22 mouse cellular contexts compared by ENCODE assay signal in the genomic region with DNA sequence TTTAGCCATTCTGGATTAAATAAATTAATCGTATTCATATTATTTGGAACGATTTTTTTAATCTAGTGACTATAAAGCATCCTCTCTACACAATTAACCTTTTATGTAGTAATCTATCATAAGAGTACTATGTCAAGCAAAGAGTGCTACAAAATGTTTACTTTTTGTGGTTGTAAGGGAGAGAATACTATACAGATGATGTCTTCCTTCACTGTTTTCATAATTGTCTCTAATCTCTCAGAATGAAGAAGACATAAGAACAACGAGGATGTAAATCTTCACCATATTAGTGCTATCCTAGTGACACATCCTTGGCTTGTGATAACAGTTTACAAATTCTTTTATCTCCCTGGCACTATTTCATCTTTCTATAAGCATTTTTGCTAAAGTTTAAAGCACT.
DNase-seq lines count a peak whose midpoint lies in the region; ATAC-seq and TF ChIP-seq lines count a peak whose summit lies in the region.
"Had no signal": no experiment of that assay in that cellular context is flagged by ENCODE, and none has a peak within 500 bp of the region (broad histone marks: within the 10 kb centered on the region; RNA-seq: fewer than 3 reads in every experiment).

No protein-coding gene starts in this region.

- no peaks in the 10 kb centered on the region for H3K27me3 ChIP-seq in kidney, embryonic 15.5 days
- H3K27me3 ChIP-seq in kidney, adult 2 months (replicated peaks; ENCODE audit: control insufficient read depth, insufficient read depth, low read length): no peaks in the 10 kb centered on the region
- H3K27me3 ChIP-seq in kidney, embryonic 16.5 days (ENCODE audit: insufficient read depth, low read length): no peaks in the 10 kb centered on the region
- H3K27me3 ChIP-seq in kidney, postnatal 0 days (ENCODE audit: insufficient read depth, low read length): no peaks in the 10 kb centered on the region
- no peaks in the 10 kb centered on the region for H3K27me3 ChIP-seq in lung, embryonic 14.5 days (ENCODE audit: insufficient read depth, low read length)
- no peaks in the 10 kb centered on the region for H3K27me3 ChIP-seq in lung, postnatal 0 days (replicated peaks; ENCODE audit: insufficient read depth, low read length)
- H3K27me3 ChIP-seq: CH12.LX, Patski had no signal

- ATAC-seq in kidney, embryonic 15.5 days (replicated peaks; ENCODE audit: low FRiP score): 0 out of 2 replicates have a peak, but pooled peaks have one; percentile 9
- peak; percentile 70 for ATAC-seq in kidney, embryonic 16.5 days (ENCODE audit: low FRiP score, low TSS enrichment)
- no peak for ATAC-seq in kidney, postnatal 0 days (replicated peaks; ENCODE audit: low FRiP score, low read depth)
- ATAC-seq in lung, embryonic 14.5 days (ENCODE audit: insufficient read depth): no peak
- no peak for ATAC-seq in lung, postnatal 0 days
- ATAC-seq: activated CD4-positive, CD25-positive, alpha-beta regulatory T cell, adult 4 months; CD4-positive, CD25-positive, alpha-beta regulatory T cell, adult 4 months; Patski had no signal

- no peak for TF ChIP-seq CTCF in kidney, adult 2 months (conservative IDR thresholded peaks at IDR 0.05; ENCODE audit: insufficient read depth, insufficient read length, low read depth, low read length)
- TF ChIP-seq CTCF in kidney, postnatal 0 days (IDR thresholded peaks at IDR 0.05; ENCODE audit: low read depth): no peak
- TF ChIP-seq CTCF in lung, embryonic 14.5 days (IDR thresholded peaks at IDR 0.05; ENCODE audit: low read depth): no peak
- no peak for TF ChIP-seq CTCF in lung, postnatal 0 days (IDR thresholded peaks at IDR 0.05)

- H3K4me3 ChIP-seq in kidney, embryonic 15.5 days (replicated peaks): no peak overlapping the region
- no peak overlapping the region for H3K4me3 ChIP-seq in kidney, adult 2 months (ENCODE audit: insufficient read depth, low read depth, low read length)
- H3K4me3 ChIP-seq in kidney, embryonic 16.5 days (ENCODE audit: low read length): no peak overlapping the region
- no peak overlapping the region for H3K4me3 ChIP-seq in kidney, postnatal 0 days (replicated peaks; ENCODE audit: low read depth, low read length)
- no peak overlapping the region for H3K4me3 ChIP-seq in lung, embryonic 14.5 days (ENCODE audit: low read depth, low read length)
- no peak overlapping the region for H3K4me3 ChIP-seq in lung, postnatal 0 days (ENCODE audit: low read depth, low read length)

- TF ChIP-seq EP300 in lung, postnatal 0 days (IDR thresholded peaks at IDR 0.05): no peak

- H3K36me3 ChIP-seq in kidney, embryonic 15.5 days: no peaks in the 10 kb centered on the region
- H3K36me3 ChIP-seq in kidney, adult 2 months (ENCODE audit: control insufficient read depth, insufficient read depth, low read length): no peaks in the 10 kb centered on the region
- no peaks in the 10 kb centered on the region for H3K36me3 ChIP-seq in kidney, embryonic 16.5 days (ENCODE audit: insufficient read depth, low read length)
- H3K36me3 ChIP-seq in kidney, postnatal 0 days (ENCODE audit: insufficient read depth, low read length): no peaks in the 10 kb centered on the region
- H3K36me3 ChIP-seq in lung, embryonic 14.5 days (ENCODE audit: insufficient read depth): no peaks in the 10 kb centered on the region
- no peaks in the 10 kb centered on the region for H3K36me3 ChIP-seq in lung, postnatal 0 days (ENCODE audit: insufficient read depth, low read length)
- H3K36me3 ChIP-seq: G1E had no signal

- WGBS in kidney, embryonic 15.5 days: 70% methylated on average over 3 of the region's 3 CpGs
- 69% methylated on average over 3 of the region's 3 CpGs for WGBS in kidney, adult 2 months
- WGBS in kidney, embryonic 16.5 days: 66% methylated on average over 3 of the region's 3 CpGs
- 73% methylated on average over 3 of the region's 3 CpGs for WGBS in kidney, postnatal 0 days
- 61% methylated on average over 3 of the region's 3 CpGs for WGBS in lung, embryonic 14.5 days
- 57% methylated on average over 3 of the region's 3 CpGs for WGBS in lung, postnatal 0 days

- H3K9ac ChIP-seq in kidney, embryonic 15.5 days: no peak overlapping the region
- no peak overlapping the region for H3K9ac ChIP-seq in kidney, embryonic 16.5 days (replicated peaks; ENCODE audit: low read length)
- no peak overlapping the region for H3K9ac ChIP-seq in kidney, postnatal 0 days (ENCODE audit: low read depth, low read length)
- no peak overlapping the region for H3K9ac ChIP-seq in lung, embryonic 14.5 days
- no peak overlapping the region for H3K9ac ChIP-seq in lung, postnatal 0 days (replicated peaks; ENCODE audit: low read depth)

- no peak overlapping the region for H3K27ac ChIP-seq in kidney, embryonic 15.5 days
- H3K27ac ChIP-seq in kidney, adult 2 months (ENCODE audit: insufficient read depth, low read depth, low read length): no peak overlapping the region
- H3K27ac ChIP-seq in kidney, embryonic 16.5 days (ENCODE audit: low read length): no peak overlapping the region
- H3K27ac ChIP-seq in kidney, postnatal 0 days: no peak overlapping the region
- no peak overlapping the region for H3K27ac ChIP-seq in lung, embryonic 14.5 days (ENCODE audit: low read depth)
- H3K27ac ChIP-seq in lung, postnatal 0 days (ENCODE audit: low read length): no peak overlapping the region

- H3K4me2 ChIP-seq in kidney, embryonic 15.5 days: no peak overlapping the region
- no peak overlapping the region for H3K4me2 ChIP-seq in kidney, embryonic 16.5 days (replicated peaks; ENCODE audit: low read depth, low read length)
- H3K4me2 ChIP-seq in kidney, postnatal 0 days (ENCODE audit: low read length): no peak overlapping the region
- H3K4me2 ChIP-seq in lung, embryonic 14.5 days: no peak overlapping the region
- no peak overlapping the region for H3K4me2 ChIP-seq in lung, postnatal 0 days (replicated peaks; ENCODE audit: low read depth, low read length)

- no peak for DNase-seq in kidney, adult 2 months
- no peak for DNase-seq in kidney, adult 18-20 months
- peak; percentile 69 for DNase-seq in kidney, postnatal 0 days (ENCODE audit: low spot score)
- DNase-seq in kidney, postnatal 14 days: no peak
- DNase-seq in lung, embryonic 14.5 days: peak; percentile 31
- DNase-seq in lung, postnatal 0 days (ENCODE audit: low spot score): no peak
- DNase-seq: adrenal gland, adult 2 months; adrenal gland, adult 8-10 months; adrenal gland, postnatal 10 days; adrenal gland, postnatal 14 days; adrenal gland, postnatal 25 days; adrenal gland, postnatal 36 days; B cell, adult 2 months; cerebellum, adult 11 months; cerebellum, adult 11-12 months had no signal

- TF ChIP-seq POLR2A in kidney, adult 2 months (IDR thresholded peaks at IDR 0.05; ENCODE audit: low read depth, low read length): no peak

- no peaks in the 10 kb centered on the region for H3K9me3 ChIP-seq in kidney, embryonic 15.5 days (replicated peaks)
- H3K9me3 ChIP-seq in kidney, embryonic 16.5 days (ENCODE audit: low read length): no peaks in the 10 kb centered on the region
- no peaks in the 10 kb centered on the region for H3K9me3 ChIP-seq in kidney, postnatal 0 days (replicated peaks; ENCODE audit: low read length)
- no peaks in the 10 kb centered on the region for H3K9me3 ChIP-seq in lung, embryonic 14.5 days (ENCODE audit: low read depth, low read length)
- H3K9me3 ChIP-seq in lung, postnatal 0 days (ENCODE audit: low read length): no peaks in the 10 kb centered on the region

- H3K4me1 ChIP-seq in kidney, embryonic 15.5 days: no peaks in the 10 kb centered on the region
- no peaks in the 10 kb centered on the region for H3K4me1 ChIP-seq in kidney, adult 2 months (ENCODE audit: control insufficient read depth, insufficient read depth, low read length)
- H3K4me1 ChIP-seq in kidney, embryonic 16.5 days (ENCODE audit: insufficient read depth, low read length): no peaks in the 10 kb centered on the region
- H3K4me1 ChIP-seq in kidney, postnatal 0 days (replicated peaks; ENCODE audit: insufficient read depth, low read length): no peaks in the 10 kb centered on the region
- H3K4me1 ChIP-seq in lung, embryonic 14.5 days (ENCODE audit: insufficient read depth): no peaks in the 10 kb centered on the region
- no peaks in the 10 kb centered on the region for H3K4me1 ChIP-seq in lung, postnatal 0 days (ENCODE audit: insufficient read depth, low read depth, low read length)

Comparison
In these comparisons a context has a peak if more than half of its experiments do, and no peak if none do; other contexts are left out.
1. ATAC-seq: peak in kidney, embryonic 15.5 days (single experiment) and kidney, embryonic 16.5 days (single experiment); none in kidney, postnatal 0 days (single experiment), lung, embryonic 14.5 days (single experiment) and lung, postnatal 0 days (single experiment).
2. DNase-seq: peak in kidney, postnatal 0 days (single experiment) and lung, embryonic 14.5 days (single experiment); none in kidney, adult 2 months (single experiment), kidney, adult 18-20 months (single experiment), kidney, postnatal 14 days (single experiment) and lung, postnatal 0 days (single experiment).